Comparison of ENCODE assay signal across 25 mouse cellular contexts in the genomic region with DNA sequence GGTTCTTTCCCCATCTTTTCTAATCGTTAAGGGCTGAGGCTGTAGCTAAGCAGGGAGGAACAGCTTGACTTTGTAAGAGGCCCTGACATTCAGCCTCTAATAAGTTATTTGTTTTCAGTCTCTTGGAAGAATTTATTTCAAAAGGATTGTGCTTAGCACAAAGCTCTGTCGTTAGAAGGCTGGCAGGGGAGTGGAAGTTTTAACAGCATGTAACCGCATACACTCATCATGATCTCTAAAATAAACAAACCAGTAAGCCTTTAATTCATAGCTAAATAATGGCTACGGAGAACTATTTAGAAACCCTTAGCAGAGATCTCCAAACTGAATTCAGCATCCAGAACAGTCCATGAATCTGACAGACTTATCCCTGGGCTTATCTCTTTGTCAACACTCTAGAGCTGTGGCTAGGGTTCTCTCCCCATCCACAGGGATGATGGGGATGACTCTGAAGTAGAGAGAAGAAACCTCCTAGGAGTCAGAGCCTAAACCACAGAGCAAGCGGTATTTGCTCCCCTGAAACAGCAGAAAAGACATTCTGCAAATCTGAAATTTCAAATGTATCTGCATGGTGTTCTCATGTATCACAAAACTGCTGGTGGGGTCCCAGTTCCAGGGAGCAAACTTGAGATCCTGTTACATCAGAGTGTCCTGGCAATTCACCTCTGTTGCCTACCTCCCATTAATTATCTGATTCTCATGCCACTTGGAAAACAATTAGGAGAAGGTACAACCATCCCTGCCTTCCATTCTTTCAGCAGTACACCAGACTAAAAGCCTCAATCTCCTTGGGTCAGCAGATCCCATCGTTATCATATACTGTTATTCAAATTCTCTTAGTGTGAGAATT. TPM values are rescaled to one million over a fixed set of nuclear protein-coding genes. Genes with fewer than 3 reads are reported as not detected.
A peak's percentile ranks its signal among the peaks of the same experiment; 100 is the strongest.
DNase-seq lines count a peak whose midpoint lies in the region; ATAC-seq and TF ChIP-seq lines count a peak whose summit lies in the region.
"Had no signal": no experiment of that assay in that cellular context is flagged by ENCODE, and none has a peak within 500 bp of the region (broad histone marks: within the 10 kb centered on the region; RNA-seq: fewer than 3 reads in every experiment).

No protein-coding gene starts in this region.

- no peak overlapping the region for H3K9ac ChIP-seq in kidney, embryonic 14.5 days (ENCODE audit: low read depth, low read length)
- H3K9ac ChIP-seq in midbrain, embryonic 11.5 days (ENCODE audit: low read length), result no peak overlapping the region
- no peak overlapping the region for H3K9ac ChIP-seq in midbrain, embryonic 16.5 days (ENCODE audit: low read depth, low read length)
- no peak overlapping the region for H3K9ac ChIP-seq in stomach, embryonic 16.5 days (ENCODE audit: low read length)
- no peak overlapping the region for H3K9ac ChIP-seq in liver, embryonic 12.5 days
- H3K9ac ChIP-seq: hindbrain, embryonic 12.5 days; limb, embryonic 13.5 days; liver, embryonic 13.5 days; lung, embryonic 15.5 days; midbrain, embryonic 15.5 days; neural tube, embryonic 15.5 days had no signal

- TF ChIP-seq POLR2A in kidney, adult 2 months (IDR thresholded peaks at IDR 0.05; ENCODE audit: low read depth, low read length), result no peak

- no peak overlapping the region for H3K4me3 ChIP-seq in kidney, embryonic 14.5 days (ENCODE audit: low read length)
- no peak overlapping the region for H3K4me3 ChIP-seq in kidney, adult 2 months (ENCODE audit: insufficient read depth, low read depth, low read length)
- H3K4me3 ChIP-seq in midbrain, embryonic 11.5 days (ENCODE audit: low read depth, low read length), result no peak overlapping the region
- H3K4me3 ChIP-seq in midbrain, embryonic 16.5 days (ENCODE audit: low read depth, low read length), result no peak overlapping the region
- H3K4me3 ChIP-seq in stomach, embryonic 16.5 days (replicated peaks; ENCODE audit: low read length), result no peak overlapping the region
- no peak overlapping the region for H3K4me3 ChIP-seq in liver, embryonic 12.5 days
- H3K4me3 ChIP-seq: forebrain, embryonic 10.5 days; gastrocnemius, adult 2 months; hindbrain, embryonic 12.5 days; limb, embryonic 13.5 days; liver, embryonic 13.5 days; lung, embryonic 15.5 days; megakaryocyte, embryonic 14.5 days; midbrain, embryonic 15.5 days; neural tube, embryonic 15.5 days had no signal

- no peaks in the 10 kb centered on the region for H3K9me3 ChIP-seq in kidney, embryonic 14.5 days (ENCODE audit: control insufficient read depth, low read length)
- no peaks in the 10 kb centered on the region for H3K9me3 ChIP-seq in midbrain, embryonic 11.5 days (ENCODE audit: control insufficient read depth, low read length)
- no peaks in the 10 kb centered on the region for H3K9me3 ChIP-seq in midbrain, embryonic 16.5 days (replicated peaks; ENCODE audit: control insufficient read depth, low read length, poor library complexity, severe bottlenecking)
- no peaks in the 10 kb centered on the region; the same call in 1 of the 2 replicates for H3K9me3 ChIP-seq in stomach, embryonic 16.5 days (replicated peaks; ENCODE audit: control insufficient read depth, low read length)
- H3K9me3 ChIP-seq in liver, embryonic 12.5 days (replicated peaks), result no peaks in the 10 kb centered on the region
- H3K9me3 ChIP-seq: forebrain, embryonic 10.5 days; hindbrain, embryonic 12.5 days; limb, embryonic 13.5 days; liver, embryonic 13.5 days; lung, embryonic 15.5 days; midbrain, embryonic 15.5 days; neural tube, embryonic 15.5 days had no signal

- no peak overlapping the region for H3K4me2 ChIP-seq in kidney, embryonic 14.5 days (replicated peaks; ENCODE audit: low read depth, low read length)
- no peak overlapping the region for H3K4me2 ChIP-seq in midbrain, embryonic 11.5 days
- no peak overlapping the region for H3K4me2 ChIP-seq in midbrain, embryonic 16.5 days (ENCODE audit: low read length)
- H3K4me2 ChIP-seq in stomach, embryonic 16.5 days (ENCODE audit: low read depth, low read length), result no peak overlapping the region
- H3K4me2 ChIP-seq in liver, embryonic 12.5 days, result no peak overlapping the region
- H3K4me2 ChIP-seq: hindbrain, embryonic 12.5 days; limb, embryonic 13.5 days; liver, embryonic 13.5 days; lung, embryonic 15.5 days; midbrain, embryonic 15.5 days; neural tube, embryonic 15.5 days had no signal

- no peak for TF ChIP-seq CTCF in kidney, adult 2 months (conservative IDR thresholded peaks at IDR 0.05; ENCODE audit: insufficient read depth, insufficient read length, low read depth, low read length)

- 0 out of 2 replicates have a peak, but pooled peaks cover 3% of the 10 kb centered on the region for H3K4me1 ChIP-seq in kidney, embryonic 14.5 days (ENCODE audit: control insufficient read depth, insufficient read depth, low read length)
- no peaks in the 10 kb centered on the region for H3K4me1 ChIP-seq in kidney, adult 2 months (ENCODE audit: control insufficient read depth, insufficient read depth, low read length)
- H3K4me1 ChIP-seq in midbrain, embryonic 11.5 days (ENCODE audit: control insufficient read depth, insufficient read depth, low read length), result no peaks in the 10 kb centered on the region
- H3K4me1 ChIP-seq in midbrain, embryonic 16.5 days (ENCODE audit: control insufficient read depth, insufficient read depth, low read length), result no peaks in the 10 kb centered on the region
- H3K4me1 ChIP-seq in stomach, embryonic 16.5 days (ENCODE audit: control insufficient read depth, insufficient read depth, low read length), result no peaks in the 10 kb centered on the region
- H3K4me1 ChIP-seq in liver, embryonic 12.5 days, result no peaks in the 10 kb centered on the region
- H3K4me1 ChIP-seq: hindbrain, embryonic 12.5 days; limb, embryonic 13.5 days; liver, embryonic 13.5 days; lung, embryonic 15.5 days; megakaryocyte, embryonic 14.5 days; midbrain, embryonic 15.5 days; neural tube, embryonic 15.5 days had no signal

- ATAC-seq in kidney, embryonic 14.5 days (ENCODE audit: low FRiP score, low TSS enrichment), result peak; percentile 75
- ATAC-seq in midbrain, embryonic 11.5 days (ENCODE audit: low FRiP score), result peak; percentile 67; the same call in 1 of the 2 replicates
- no peak for ATAC-seq in midbrain, embryonic 16.5 days
- ATAC-seq in stomach, embryonic 16.5 days (ENCODE audit: insufficient read depth, low FRiP score), result peak; percentile 69; the same call in 1 of the 2 replicates
- ATAC-seq in liver, embryonic 12.5 days, result no peak
- ATAC-seq: midbrain, embryonic 15.5 days had no signal

- WGBS in kidney, embryonic 14.5 days, result 27% methylated on average over 6 of the region's 6 CpGs
- WGBS in kidney, adult 2 months, result 26% methylated on average over 6 of the region's 6 CpGs
- WGBS in midbrain, embryonic 11.5 days, result 51% methylated on average over 6 of the region's 6 CpGs
- WGBS in midbrain, embryonic 16.5 days, result 43% methylated on average over 6 of the region's 6 CpGs
- 29% methylated on average over 6 of the region's 6 CpGs for WGBS in stomach, embryonic 16.5 days
- WGBS in liver, embryonic 12.5 days (ENCODE audit: insufficient replicate concordance), result 55% methylated on average over 6 of the region's 6 CpGs

- H3K27me3 ChIP-seq in kidney, embryonic 14.5 days (ENCODE audit: control insufficient read depth, insufficient read depth, low read length), result no peaks in the 10 kb centered on the region
- no peaks in the 10 kb centered on the region for H3K27me3 ChIP-seq in kidney, adult 2 months (replicated peaks; ENCODE audit: control insufficient read depth, insufficient read depth, low read length)
- H3K27me3 ChIP-seq in midbrain, embryonic 11.5 days (ENCODE audit: control insufficient read depth, insufficient read depth, low read length), result no peaks in the 10 kb centered on the region
- H3K27me3 ChIP-seq in midbrain, embryonic 16.5 days (ENCODE audit: control insufficient read depth, insufficient read depth, low read depth, low read length), result no peaks in the 10 kb centered on the region
- peaks cover 14% of the 10 kb centered on the region for H3K27me3 ChIP-seq in stomach, embryonic 16.5 days (ENCODE audit: control insufficient read depth, insufficient read depth, low read length)
- H3K27me3 ChIP-seq in liver, embryonic 12.5 days (replicated peaks), result no peaks in the 10 kb centered on the region
- H3K27me3 ChIP-seq: hindbrain, embryonic 12.5 days; limb, embryonic 13.5 days; liver, embryonic 13.5 days; lung, embryonic 15.5 days; megakaryocyte, embryonic 14.5 days; midbrain, embryonic 15.5 days; neural tube, embryonic 15.5 days had no signal

- peak; percentile 7 for DNase-seq in embryo, embryonic 10.5 days (ENCODE audit: low spot score)
- DNase-seq in embryo, embryonic 9.5 days (ENCODE audit: extremely low spot score), result no peak
- no peak for DNase-seq in kidney, adult 2 months
- DNase-seq in midbrain, embryonic 11.5 days (ENCODE audit: low spot score, missing footprints), result no peak
- DNase-seq: adrenal gland, postnatal 14 days; cerebellum, adult 9-10 months; gastrocnemius, adult 2 months; kidney, postnatal 25 days; liver, embryonic 13.5 days; lung, postnatal 36 days; thymus, postnatal 14 days had no signal

- no peak overlapping the region for H3K27ac ChIP-seq in kidney, embryonic 14.5 days (ENCODE audit: low read depth, low read length)
- H3K27ac ChIP-seq in kidney, adult 2 months (ENCODE audit: insufficient read depth, low read depth, low read length), result no peak overlapping the region
- no peak overlapping the region for H3K27ac ChIP-seq in midbrain, embryonic 11.5 days (ENCODE audit: low read depth, low read length)
- no peak overlapping the region for H3K27ac ChIP-seq in midbrain, embryonic 16.5 days (ENCODE audit: low read length)
- no peak overlapping the region for H3K27ac ChIP-seq in stomach, embryonic 16.5 days (ENCODE audit: low read length)
- no peak overlapping the region for H3K27ac ChIP-seq in liver, embryonic 12.5 days
- H3K27ac ChIP-seq: forebrain, embryonic 10.5 days; gastrocnemius, adult 2 months; hindbrain, embryonic 12.5 days; limb, embryonic 13.5 days; liver, embryonic 13.5 days; lung, embryonic 15.5 days; midbrain, embryonic 15.5 days; neural tube, embryonic 15.5 days had no signal

- no peaks in the 10 kb centered on the region for H3K36me3 ChIP-seq in kidney, embryonic 14.5 days (ENCODE audit: control insufficient read depth, insufficient read depth, low read length)
- H3K36me3 ChIP-seq in kidney, adult 2 months (ENCODE audit: control insufficient read depth, insufficient read depth, low read length), result no peaks in the 10 kb centered on the region
- H3K36me3 ChIP-seq in midbrain, embryonic 11.5 days (ENCODE audit: control insufficient read depth, insufficient read depth, low read length), result no peaks in the 10 kb centered on the region
- no peaks in the 10 kb centered on the region for H3K36me3 ChIP-seq in midbrain, embryonic 16.5 days (ENCODE audit: control insufficient read depth, insufficient read depth, low read length)
- no peaks in the 10 kb centered on the region for H3K36me3 ChIP-seq in stomach, embryonic 16.5 days (ENCODE audit: control insufficient read depth, insufficient read depth, low read length)
- H3K36me3 ChIP-seq in liver, embryonic 12.5 days, result no peaks in the 10 kb centered on the region
- H3K36me3 ChIP-seq: forebrain, embryonic 10.5 days; hindbrain, embryonic 12.5 days; limb, embryonic 13.5 days; liver, embryonic 13.5 days; lung, embryonic 15.5 days; midbrain, embryonic 15.5 days; neural tube, embryonic 15.5 days had no signal

RNA-seq across cellular contexts. Expression of a gene that starts 0.7 kb away (rescaled TPM):
- not detected in 2 replicates for polyA plus RNA-seq in kidney, embryonic 14.5 days (2014; fragmentation: Nextera tagmentation; extraction: Ambion mirVana)
- polyA plus RNA-seq in kidney, adult 2 months (2012; rRNA removed), result not detected in 2 replicates
- not detected in 2 replicates for polyA plus RNA-seq in midbrain, embryonic 11.5 days (2014; fragmentation: Nextera tagmentation; extraction: Ambion mirVana)
- polyA plus RNA-seq in midbrain, embryonic 16.5 days (2015; fragmentation: Nextera tagmentation; extraction: Ambion mirVana), result not detected in 2 replicates
- polyA plus RNA-seq in stomach, embryonic 16.5 days (2015; fragmentation: Nextera tagmentation; extraction: Ambion mirVana), result not detected in 2 replicates
- not detected in 2 replicates for polyA plus RNA-seq in liver, embryonic 12.5 days (2016; fragmentation: Nextera tagmentation; extraction: Ambion mirVana)
- polyA plus RNA-seq: forebrain, embryonic 10.5 days; frontal cortex, adult 2 months; heart, embryonic 14.5 days; hindbrain, embryonic 12.5 days; limb, embryonic 13.5 days; liver, embryonic 13.5 days; lung, embryonic 15.5 days; midbrain, embryonic 15.5 days; neural tube, embryonic 15.5 days; testis, adult 2 months had no signal

Comparison
In these comparisons a context has a peak if more than half of its experiments do, and no peak if none do; other contexts are left out.
1. ATAC-seq: peak in kidney, embryonic 14.5 days (single experiment), midbrain, embryonic 11.5 days (single experiment) and stomach, embryonic 16.5 days (single experiment); none in midbrain, embryonic 16.5 days (single experiment) and liver, embryonic 12.5 days (single experiment).